Mouse (Mus musculus) kidney, embryonic 15.5 days (tissue): ENCODE data around the gene St6gal1. TPM values are rescaled to one million over a fixed set of nuclear protein-coding genes. Genes with fewer than 3 reads are reported as not detected.
"Not testable (repeated sequence)": the region's sequence is repeated elsewhere in the genome, so short reads cannot be mapped to it uniquely, and the experiment has no call there.

Source experiments
- ATAC-seq: fragments of 200-750 bp; cut with Nextera tagmentation; replicated peaks from 2 replicates; pipeline ENCODE4 v1.8.0; 2017; ENCODE audit warnings: moderate TSS enrichment; ENCODE audit not compliant: low FRiP score
- H3K27ac ChIP-seq: fragments of 300-500 bp; sonication (generic); 2 replicates; pipeline ENCODE4 v1.5.1; 2015; ENCODE audit warnings: mild to moderate bottlenecking, inconsistent platforms
- H3K27me3 ChIP-seq: fragments of 300-500 bp; sonication (generic); 2 replicates; pipeline ENCODE4 v1.6.1; 2015; ENCODE audit warnings: inconsistent platforms
- H3K36me3 ChIP-seq: fragments of 300-500 bp; sonication (generic); 2 replicates; pipeline ENCODE4 v1.6.1; 2015; ENCODE audit warnings: inconsistent platforms
- H3K4me1 ChIP-seq: fragments of 300-500 bp; sonication (generic); 2 replicates; pipeline ENCODE4 v1.6.1; 2015; ENCODE audit warnings: inconsistent platforms
- H3K4me2 ChIP-seq: fragments of 300-500 bp; sonication (generic); 2 replicates; pipeline ENCODE4 v1.6.1; 2015; ENCODE audit warnings: moderate library complexity, mild to moderate bottlenecking, inconsistent platforms
- H3K4me3 ChIP-seq: fragments of 300-500 bp; sonication (generic); replicated peaks from 2 replicates; pipeline ENCODE4 v1.5.1; 2015; ENCODE audit warnings: mild to moderate bottlenecking, inconsistent platforms
- H3K9ac ChIP-seq: fragments of 300-500 bp; sonication (generic); 2 replicates; pipeline ENCODE4 v1.6.1; 2015; ENCODE audit warnings: mild to moderate bottlenecking, inconsistent platforms
- H3K9me3 ChIP-seq: fragments of 300-500 bp; sonication (generic); replicated peaks from 2 replicates; pipeline ENCODE4 v1.6.1; 2016; ENCODE audit warnings: inconsistent platforms
- WGBS: fragments of 180-500 bp; shearing (Covaris S2); methylation state at CpG from one replicate; pipeline ENCODE4 v1.1.7; 2015; ENCODE audit warnings: mixed read lengths; 5-methylcytosine and 5-hydroxymethylcytosine counted together
- polyA plus RNA-seq: library from polyadenylated mRNA; unstranded; fragments of >200 nt; fragmentation: Nextera tagmentation; extraction: Ambion mirVana; gene quantifications from 2 replicates; pipeline ENCODE4 v1.2.1, GENCODE M21; 2015

The St6gal1 gene
- 22.6 and 25.5 TPM in 2 replicates for polyA plus RNA-seq

GRCm38 (mm10) chr16:23224671-23225068, at the start of gene St6gal1:
St6gal1 (plus strand) TSS chr16:23224740.
- H3K4me1 ChIP-seq: peaks cover 45% of the 10 kb centered on the region
- under 1% methylated on average over 20 of the region's 20 CpGs for WGBS
- peak; percentile 63 for ATAC-seq
- peak within 1 kb of the TSS; percentile 85 for H3K27ac ChIP-seq
- H3K4me3 ChIP-seq: peak within 1 kb of the TSS; percentile 66
- H3K9me3 ChIP-seq: no peaks in the 10 kb centered on the region
- H3K27me3 ChIP-seq: no peaks in the 10 kb centered on the region
- peak within 1 kb of the TSS; percentile 80 for H3K4me2 ChIP-seq
- no peaks in the 10 kb centered on the region for H3K36me3 ChIP-seq
- peak within 1 kb of the TSS; percentile 79 for H3K9ac ChIP-seq

- no peaks in the 10 kb centered on the region for H3K27me3 ChIP-seq
- WGBS: 81% methylated on average over 5 of the region's 5 CpGs
- no peak for ATAC-seq
Measured at GRCm38 (mm10) chr16:23174855-23175254, 49.7 kb upstream of the St6gal1 start.

GRCm38 (mm10) chr16:23175956-23176355, 48.6 kb upstream of the St6gal1 start:
- no peak overlapping the region for H3K9ac ChIP-seq
- WGBS: 46% methylated on average over 3 of the region's 3 CpGs
- H3K27ac ChIP-seq: no peak overlapping the region
- no peak for ATAC-seq
- no peaks in the 10 kb centered on the region for H3K9me3 ChIP-seq
- no peak overlapping the region for H3K4me3 ChIP-seq
- no peak overlapping the region for H3K4me2 ChIP-seq
- no peaks in the 10 kb centered on the region for H3K27me3 ChIP-seq
- H3K4me1 ChIP-seq: no peaks in the 10 kb centered on the region
- H3K36me3 ChIP-seq: no peaks in the 10 kb centered on the region

More at GRCm38 (mm10) chr16:23174855-23175254, 49.7 kb upstream of the St6gal1 start:
- H3K4me3 ChIP-seq: no peak overlapping the region
- H3K9ac ChIP-seq: no peak overlapping the region
- no peak overlapping the region for H3K4me2 ChIP-seq
- H3K36me3 ChIP-seq: no peaks in the 10 kb centered on the region
- H3K4me1 ChIP-seq: no peaks in the 10 kb centered on the region
- no peaks in the 10 kb centered on the region for H3K9me3 ChIP-seq
- H3K27ac ChIP-seq: no peak overlapping the region

- WGBS: 89% methylated on average over 2 of the region's 2 CpGs
- no peak overlapping the region for H3K9ac ChIP-seq
- no peak for ATAC-seq
Measured at GRCm38 (mm10) chr16:23177856-23178255, 46.7 kb upstream of the St6gal1 start.

GRCm38 (mm10) chr16:23178796-23179195, 45.7 kb upstream of the St6gal1 start:
- WGBS: 83% methylated on average over 5 of the region's 5 CpGs
- ATAC-seq: no peak

More at GRCm38 (mm10) chr16:23177856-23178255, 46.7 kb upstream of the St6gal1 start:
- no peaks in the 10 kb centered on the region for H3K9me3 ChIP-seq
- no peaks in the 10 kb centered on the region for H3K4me1 ChIP-seq
- no peak overlapping the region for H3K27ac ChIP-seq
- no peaks in the 10 kb centered on the region for H3K36me3 ChIP-seq
- no peaks in the 10 kb centered on the region for H3K27me3 ChIP-seq
- H3K4me2 ChIP-seq: no peak overlapping the region
- H3K4me3 ChIP-seq: no peak overlapping the region

GRCm38 (mm10) chr16:23179436-23179835, 45.1 kb upstream of the St6gal1 start:
- not testable (repeated sequence) for ATAC-seq, H3K27me3 ChIP-seq, H3K36me3 ChIP-seq, H3K27ac ChIP-seq, H3K4me1 ChIP-seq, H3K9ac ChIP-seq, H3K4me3 ChIP-seq, H3K9me3 ChIP-seq, H3K4me2 ChIP-seq
- WGBS: 93% methylated on average over 18 of the region's 18 CpGs

More at GRCm38 (mm10) chr16:23178796-23179195, 45.7 kb upstream of the St6gal1 start:
- Histone ChIP-seq H3K4me2 (no peak overlapping the region), H3K9me3 (no peaks in the 10 kb centered on the region), H3K27me3 (no peaks in the 10 kb centered on the region), H3K4me1 (no peaks in the 10 kb centered on the region), H3K27ac (no peak overlapping the region), H3K9ac (no peak overlapping the region), H3K4me3 (no peak overlapping the region), H3K36me3 (no peaks in the 10 kb centered on the region)

- H3K27me3 ChIP-seq: no peaks in the 10 kb centered on the region
- 79% methylated on average over 4 of the region's 4 CpGs for WGBS
- no peaks in the 10 kb centered on the region for H3K9me3 ChIP-seq
- H3K36me3 ChIP-seq: no peaks in the 10 kb centered on the region
- no peaks in the 10 kb centered on the region for H3K4me1 ChIP-seq
- H3K4me3 ChIP-seq: no peak overlapping the region
- ATAC-seq: no peak
- H3K4me2 ChIP-seq: no peak overlapping the region
- H3K9ac ChIP-seq: no peak overlapping the region
- H3K27ac ChIP-seq: no peak overlapping the region
Measured at GRCm38 (mm10) chr16:23181054-23181453, 43.5 kb upstream of the St6gal1 start.

- H3K9ac ChIP-seq: no peak overlapping the region
- ATAC-seq: no peak
- no peaks in the 10 kb centered on the region for H3K27me3 ChIP-seq
- no peak overlapping the region for H3K27ac ChIP-seq
- no peak overlapping the region for H3K4me2 ChIP-seq
- 84% methylated on average over 3 of the region's 3 CpGs for WGBS
- no peaks in the 10 kb centered on the region for H3K36me3 ChIP-seq
- no peak overlapping the region for H3K4me3 ChIP-seq
- H3K4me1 ChIP-seq: no peaks in the 10 kb centered on the region
- H3K9me3 ChIP-seq: no peaks in the 10 kb centered on the region
Measured at GRCm38 (mm10) chr16:23181487-23181886, 43.1 kb upstream of the St6gal1 start.

- Histone ChIP-seq H3K36me3 (no peaks in the 10 kb centered on the region), H3K27me3 (no peaks in the 10 kb centered on the region), H3K9me3 (no peaks in the 10 kb centered on the region), H3K9ac (no peak overlapping the region), H3K4me2 (no peak overlapping the region), H3K4me1 (no peaks in the 10 kb centered on the region), H3K4me3 (no peak overlapping the region), H3K27ac (no peak overlapping the region)
- 76% methylated on average over 1 of the region's 1 CpGs for WGBS
- ATAC-seq: no peak
Measured at GRCm38 (mm10) chr16:23181942-23182597, 42.5 kb upstream of the St6gal1 start.

GRCm38 (mm10) chr16:23185824-23186223, 38.7 kb upstream of the St6gal1 start:
- Histone ChIP-seq H3K36me3 (no peaks in the 10 kb centered on the region), H3K27ac (no peak overlapping the region), H3K4me2 (no peak overlapping the region), H3K4me3 (no peak overlapping the region), H3K4me1 (no peaks in the 10 kb centered on the region), H3K27me3 (no peaks in the 10 kb centered on the region), H3K9ac (no peak overlapping the region), H3K9me3 (no peaks in the 10 kb centered on the region)
- WGBS: 90% methylated on average over 2 of the region's 2 CpGs
- ATAC-seq: no peak

- 62% methylated on average over 4 of the region's 4 CpGs for WGBS
- ATAC-seq: no peak
- H3K9me3 ChIP-seq: no peaks in the 10 kb centered on the region
- no peaks in the 10 kb centered on the region for H3K27me3 ChIP-seq
- no peak overlapping the region for H3K4me2 ChIP-seq
- no peaks in the 10 kb centered on the region for H3K36me3 ChIP-seq
- H3K9ac ChIP-seq: no peak overlapping the region
- no peak overlapping the region for H3K4me3 ChIP-seq
- H3K4me1 ChIP-seq: no peaks in the 10 kb centered on the region
- H3K27ac ChIP-seq: no peak overlapping the region
Measured at GRCm38 (mm10) chr16:23186418-23186817, 38.1 kb upstream of the St6gal1 start.

GRCm38 (mm10) chr16:23187983-23188382, 36.6 kb upstream of the St6gal1 start:
- Histone ChIP-seq H3K27me3 (no peaks in the 10 kb centered on the region), H3K4me3 (no peak overlapping the region), H3K9ac (no peak overlapping the region), H3K9me3 (no peaks in the 10 kb centered on the region), H3K36me3 (no peaks in the 10 kb centered on the region), H3K4me2 (no peak overlapping the region), H3K27ac (no peak overlapping the region), H3K4me1 (no peaks in the 10 kb centered on the region)
- 78% methylated on average over 7 of the region's 7 CpGs for WGBS
- no peak for ATAC-seq

- H3K9me3 ChIP-seq: no peaks in the 10 kb centered on the region
- H3K4me1 ChIP-seq: no peaks in the 10 kb centered on the region
- ATAC-seq: no peak
- H3K4me3 ChIP-seq: no peak overlapping the region
- 68% methylated on average over 1 of the region's 1 CpGs for WGBS
- H3K27me3 ChIP-seq: no peaks in the 10 kb centered on the region
- H3K27ac ChIP-seq: no peak overlapping the region
- H3K9ac ChIP-seq: no peak overlapping the region
- H3K4me2 ChIP-seq: no peak overlapping the region
- H3K36me3 ChIP-seq: no peaks in the 10 kb centered on the region
Measured at GRCm38 (mm10) chr16:23189612-23190011, 34.9 kb upstream of the St6gal1 start.
